Mouse (Mus musculus) heart, embryonic 12.5 days (tissue): ENCODE data around the gene Atp5h. TPM values are rescaled to one million over a fixed set of nuclear protein-coding genes. Genes with fewer than 3 reads are reported as not detected.

Experiments used
- ATAC-seq: fragments of 200-750 bp; cut with Nextera tagmentation; 2 replicates; pipeline ENCODE4 v1.8.0; 2017; ENCODE audit warnings: moderate TSS enrichment, moderate library complexity; ENCODE audit not compliant: insufficient number of reproducible peaks, low FRiP score
- H3K27ac ChIP-seq: fragments of 300-500 bp; sonication (generic); 2 replicates; pipeline ENCODE4 v1.5.1; 2016; ENCODE audit warnings: mild to moderate bottlenecking, moderate library complexity; ENCODE audit not compliant: poor library complexity, severe bottlenecking
- H3K27me3 ChIP-seq: fragments of 300-500 bp; sonication (generic); replicated peaks from 2 replicates; pipeline ENCODE4 v1.6.1; 2016; ENCODE audit warnings: mild to moderate bottlenecking, moderate library complexity
- H3K36me3 ChIP-seq: fragments of 300-500 bp; sonication (generic); 2 replicates; pipeline ENCODE4 v1.6.1; 2016; ENCODE audit warnings: mild to moderate bottlenecking, moderate library complexity
- H3K4me1 ChIP-seq: fragments of 300-500 bp; sonication (generic); replicated peaks from 2 replicates; pipeline ENCODE4 v1.6.1; 2016; ENCODE audit warnings: mild to moderate bottlenecking
- H3K4me2 ChIP-seq: fragments of 300-500 bp; sonication (generic); 2 replicates; pipeline ENCODE4 v1.6.1; 2016; ENCODE audit warnings: mild to moderate bottlenecking, moderate library complexity
- H3K4me3 ChIP-seq: fragments of 300-500 bp; sonication (generic); 2 replicates; pipeline ENCODE4 v1.5.1; 2016; ENCODE audit warnings: mild to moderate bottlenecking
- H3K9ac ChIP-seq: fragments of 300-500 bp; sonication (generic); 2 replicates; pipeline ENCODE4 v1.6.1; 2016; ENCODE audit warnings: mild to moderate bottlenecking, moderate library complexity
- H3K9me3 ChIP-seq: fragments of 300-500 bp; sonication (generic); replicated peaks from 2 replicates; pipeline ENCODE4 v1.6.1; 2016; ENCODE audit warnings: mild to moderate bottlenecking, moderate library complexity
- WGBS: fragments of 180-500 bp; shearing (Covaris S2); methylation state at CpG from one replicate; pipeline ENCODE4 v1.1.7; 2016; 5-methylcytosine and 5-hydroxymethylcytosine counted together
- polyA plus RNA-seq: library from polyadenylated mRNA; unstranded; fragments of >200 nt; fragmentation: Nextera tagmentation; extraction: Ambion mirVana; gene quantifications from 2 replicates; pipeline ENCODE4 v1.2.1, GENCODE M21; 2016

Gene Atp5h
- polyA plus RNA-seq, 1 experiment from 2014 or later = 1,627 TPM

DNA sequence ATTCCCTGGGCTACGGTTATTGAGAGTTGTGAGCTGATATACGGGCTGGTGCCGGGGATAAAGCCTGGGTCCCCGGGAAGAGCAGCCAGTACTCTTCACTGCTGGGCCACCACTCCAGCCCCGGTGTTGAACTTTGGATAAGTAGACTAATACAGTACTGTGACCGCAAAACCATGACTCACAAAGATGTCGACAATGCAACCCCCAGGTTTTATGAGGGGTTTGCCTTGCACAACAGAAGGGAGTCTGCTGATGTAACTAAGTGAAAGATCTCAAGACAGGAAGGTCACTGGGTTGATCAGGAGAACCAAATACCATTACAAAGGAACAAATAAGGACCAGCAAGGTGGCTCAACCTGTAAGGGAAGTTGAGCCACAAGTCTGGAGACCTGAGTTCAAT lies 43.0 kb downstream of the Atp5h start:
- Histone ChIP-seq H3K9ac (no peak overlapping the region), H3K4me1 (peaks cover 17% of the 10 kb centered on the region), H3K36me3 (no peaks in the 10 kb centered on the region), H3K4me3 (no peak overlapping the region), H3K4me2 (no peak overlapping the region), H3K9me3 (peaks cover 4% of the 10 kb centered on the region; the same call in 1 of the 2 replicates), H3K27me3 (peaks cover 42% of the 10 kb centered on the region), H3K27ac (no peak overlapping the region)
- ATAC-seq = no peak
- 61% methylated on average over 7 of the region's 7 CpGs for WGBS

DNA sequence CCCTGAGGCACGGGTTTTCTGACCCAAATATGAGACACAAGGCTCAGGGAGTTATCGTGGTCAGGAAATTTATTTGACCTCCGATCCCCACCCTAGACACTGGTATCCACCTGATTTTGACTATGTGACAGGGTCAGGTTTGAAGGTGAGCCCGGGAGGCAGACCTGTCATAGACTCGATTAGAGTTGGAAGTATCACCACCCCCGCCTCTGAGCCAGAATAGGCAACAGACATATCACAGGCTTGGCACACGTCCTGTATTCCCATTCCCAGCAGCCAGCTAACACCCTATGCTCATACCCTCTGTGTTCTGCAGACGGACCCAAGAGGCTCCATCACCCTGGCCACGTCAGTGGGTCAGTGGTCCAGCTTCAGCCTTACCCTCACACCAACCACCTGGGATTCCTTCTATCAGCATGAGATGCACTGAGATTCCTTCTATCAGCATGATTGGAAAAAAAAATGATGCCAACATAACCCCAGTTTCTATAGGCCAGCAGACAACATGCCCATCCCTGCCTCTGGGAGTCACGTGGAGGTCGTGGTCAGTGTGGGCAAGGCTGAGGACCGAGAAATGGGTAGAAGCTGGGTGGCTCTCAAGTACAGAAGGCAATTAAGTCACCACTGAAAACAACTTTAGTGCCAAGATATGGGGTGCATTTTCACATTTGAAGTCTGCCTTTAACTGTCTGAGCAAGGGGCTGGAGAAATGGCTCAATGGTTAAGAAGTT lies 44.9 kb downstream of the Atp5h start:
- H3K27ac ChIP-seq = no peak overlapping the region
- peaks cover 14% of the 10 kb centered on the region for H3K4me1 ChIP-seq
- H3K4me2 ChIP-seq = peak overlapping the region; percentile 76
- H3K9ac ChIP-seq = peak overlapping the region; percentile 67; the same call in 1 of the 2 replicates
- WGBS = 56% methylated on average over 12 of the region's 12 CpGs
- peaks cover 60% of the 10 kb centered on the region for H3K27me3 ChIP-seq
- peak overlapping the region; percentile 42 for H3K4me3 ChIP-seq
- H3K9me3 ChIP-seq = peaks cover 4% of the 10 kb centered on the region; the same call in 1 of the 2 replicates
- no peak for ATAC-seq
- H3K36me3 ChIP-seq = no peaks in the 10 kb centered on the region

DNA sequence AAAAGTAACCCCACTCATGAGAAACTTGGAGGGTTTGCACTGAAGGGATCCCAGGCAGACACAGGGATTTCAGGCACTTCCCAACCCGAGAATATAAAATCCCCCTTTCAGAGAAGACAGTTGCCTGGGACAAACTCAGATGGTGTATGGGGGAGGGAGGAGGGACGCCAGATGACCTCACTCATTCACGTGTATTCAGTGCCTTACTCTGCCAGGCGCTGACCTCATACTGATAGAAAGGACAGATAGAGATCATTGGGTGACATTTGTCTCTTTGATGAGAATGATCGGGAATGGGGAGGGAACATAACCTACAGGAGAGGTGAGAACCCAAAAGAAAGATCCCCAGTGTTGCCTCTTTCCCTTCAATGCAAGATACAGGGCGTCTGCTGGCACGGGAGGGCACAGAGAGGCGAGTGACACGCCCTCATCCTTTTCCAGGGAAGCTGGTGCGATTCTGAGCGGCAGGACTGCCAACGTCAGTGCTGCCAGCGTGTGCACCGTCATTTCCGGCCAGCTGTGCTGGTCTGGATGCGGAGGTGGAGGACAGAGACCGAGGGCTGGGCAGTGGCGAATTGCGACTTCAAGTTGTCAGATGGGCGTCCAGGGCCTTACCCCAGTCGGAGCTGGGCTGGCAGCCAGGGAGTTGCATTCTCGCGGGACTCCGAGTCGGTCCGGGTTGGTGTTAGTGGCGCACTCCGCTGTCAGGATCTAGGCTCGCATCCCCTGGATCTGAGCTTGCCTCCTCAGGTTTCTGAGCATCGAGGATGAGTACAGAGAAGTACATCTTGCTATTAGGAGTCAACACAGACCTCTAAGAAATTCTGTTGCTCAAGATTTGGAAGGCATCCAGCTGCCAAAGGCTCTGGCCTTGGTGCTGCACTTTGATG lies 45.7 kb downstream of the Atp5h start:
- peak overlapping the region; percentile 76 for H3K4me2 ChIP-seq
- H3K4me3 ChIP-seq = peak overlapping the region; percentile 42
- WGBS = 2% methylated on average over 30 of the region's 30 CpGs
- H3K4me1 ChIP-seq = peaks cover 14% of the 10 kb centered on the region
- H3K9ac ChIP-seq = peak overlapping the region; percentile 67
- no peaks in the 10 kb centered on the region for H3K36me3 ChIP-seq
- peaks cover 4% of the 10 kb centered on the region; the same call in 1 of the 2 replicates for H3K9me3 ChIP-seq
- no peak overlapping the region for H3K27ac ChIP-seq
- peak; percentile 55; the same call in 1 of the 2 replicates for ATAC-seq
- H3K27me3 ChIP-seq = peaks cover 66% of the 10 kb centered on the region

DNA sequence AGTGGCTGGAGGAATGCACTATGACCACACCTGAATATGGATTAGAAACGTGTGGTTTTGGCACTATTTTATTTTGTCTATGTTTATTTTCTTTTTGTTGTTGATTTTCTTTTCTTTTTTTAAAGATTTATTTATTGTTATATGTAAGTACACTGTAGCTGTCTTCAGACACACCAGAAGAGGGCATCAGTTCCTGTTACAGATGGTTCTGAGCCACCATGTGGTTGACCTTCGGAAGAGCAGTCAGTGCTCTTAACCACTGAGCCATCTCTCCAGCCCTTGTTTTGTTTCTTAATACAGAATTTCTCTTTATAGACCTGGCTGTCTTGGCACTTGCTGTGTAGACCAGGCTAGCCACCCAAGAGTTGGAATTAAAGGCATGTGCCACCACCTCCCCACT lies 47.0 kb downstream of the Atp5h start:
- ATAC-seq = no peak
- no peaks in the 10 kb centered on the region for H3K9me3 ChIP-seq
- H3K27me3 ChIP-seq = peaks cover 75% of the 10 kb centered on the region
- no peak overlapping the region for H3K4me2 ChIP-seq
- no peaks in the 10 kb centered on the region for H3K36me3 ChIP-seq
- no peak overlapping the region for H3K27ac ChIP-seq
- H3K4me1 ChIP-seq = peaks cover 14% of the 10 kb centered on the region
- H3K9ac ChIP-seq = no peak overlapping the region
- no peak overlapping the region for H3K4me3 ChIP-seq
- WGBS = 49% methylated on average over 2 of the region's 2 CpGs

DNA sequence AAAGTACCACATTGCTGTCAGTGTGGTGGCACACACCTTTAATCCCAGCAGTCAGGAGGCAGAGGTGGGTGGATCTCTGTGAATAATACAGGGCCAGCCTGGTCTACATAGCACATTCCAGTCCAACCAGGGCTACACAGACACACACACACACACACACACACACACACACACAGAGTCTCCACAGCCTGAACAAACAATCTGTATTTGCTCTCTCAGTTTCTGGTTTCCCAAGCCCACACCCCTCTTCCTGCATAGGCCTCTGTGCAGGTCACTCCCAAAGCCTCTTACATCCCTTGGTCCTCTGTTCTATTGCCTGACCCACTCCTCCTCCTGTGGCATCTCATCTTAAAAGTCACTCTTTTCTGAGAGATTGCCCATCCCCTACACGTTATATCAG lies 47.7 kb downstream of the Atp5h start:
- H3K36me3 ChIP-seq = no peaks in the 10 kb centered on the region
- H3K9ac ChIP-seq = no peak overlapping the region
- peaks cover 77% of the 10 kb centered on the region for H3K27me3 ChIP-seq
- H3K9me3 ChIP-seq = no peaks in the 10 kb centered on the region
- ATAC-seq = no peak
- H3K4me3 ChIP-seq = no peak overlapping the region
- H3K4me2 ChIP-seq = no peak overlapping the region
- 57% methylated on average over 1 of the region's 1 CpGs for WGBS
- H3K4me1 ChIP-seq = peaks cover 18% of the 10 kb centered on the region
- H3K27ac ChIP-seq = no peak overlapping the region

DNA sequence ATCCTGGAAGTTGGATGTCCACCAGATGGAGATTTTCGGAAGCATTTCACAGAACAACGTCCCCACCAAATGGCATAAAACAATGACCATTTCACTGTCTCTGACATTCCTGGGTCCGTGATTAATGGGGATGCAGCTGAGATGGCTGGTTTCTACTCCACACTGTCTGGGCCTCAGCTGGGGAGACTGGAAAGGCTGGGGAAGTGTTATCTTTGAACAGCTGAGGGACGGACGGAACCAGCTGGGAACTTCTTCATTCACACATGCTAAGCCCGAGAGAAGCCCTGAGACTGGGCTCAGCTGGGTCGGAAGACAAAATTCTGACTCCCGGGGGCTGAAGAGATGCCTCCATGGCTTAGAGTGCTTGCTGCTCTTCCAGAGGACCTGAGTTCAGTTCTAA lies 48.4 kb downstream of the Atp5h start:
- Histone ChIP-seq H3K27ac (no peak overlapping the region), H3K4me1 (peaks cover 24% of the 10 kb centered on the region), H3K27me3 (peaks cover 78% of the 10 kb centered on the region), H3K4me2 (no peak overlapping the region), H3K9me3 (no peaks in the 10 kb centered on the region), H3K9ac (no peak overlapping the region), H3K4me3 (no peak overlapping the region), H3K36me3 (no peaks in the 10 kb centered on the region)
- WGBS = 54% methylated on average over 8 of the region's 8 CpGs
- no peak for ATAC-seq

DNA sequence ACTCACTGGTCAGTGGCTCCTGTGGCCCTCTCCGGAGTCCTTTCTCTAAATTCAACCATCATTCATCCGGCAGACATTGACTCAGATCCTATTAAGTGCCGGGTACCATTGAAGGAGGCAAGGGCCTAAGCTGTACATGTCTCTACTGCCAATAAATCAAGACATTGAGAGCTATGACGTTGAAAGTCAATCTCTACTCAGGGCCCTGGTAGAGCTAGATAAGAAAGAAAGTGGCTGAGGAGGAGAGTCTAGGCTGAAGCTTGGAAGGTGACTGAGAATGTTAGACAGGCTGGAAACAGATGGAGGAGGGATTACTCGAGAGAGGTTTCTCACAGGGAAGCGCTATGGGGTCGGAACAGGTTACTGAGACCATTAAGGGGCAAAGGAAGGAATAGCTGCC lies 49.4 kb downstream of the Atp5h start:
- no peak for ATAC-seq
- Histone ChIP-seq H3K27me3 (peaks cover 78% of the 10 kb centered on the region), H3K27ac (no peak overlapping the region), H3K9ac (no peak overlapping the region), H3K36me3 (no peaks in the 10 kb centered on the region), H3K4me1 (peaks cover 34% of the 10 kb centered on the region), H3K9me3 (no peaks in the 10 kb centered on the region), H3K4me3 (no peak overlapping the region), H3K4me2 (no peak overlapping the region)
- 50% methylated on average over 7 of the region's 7 CpGs for WGBS

DNA sequence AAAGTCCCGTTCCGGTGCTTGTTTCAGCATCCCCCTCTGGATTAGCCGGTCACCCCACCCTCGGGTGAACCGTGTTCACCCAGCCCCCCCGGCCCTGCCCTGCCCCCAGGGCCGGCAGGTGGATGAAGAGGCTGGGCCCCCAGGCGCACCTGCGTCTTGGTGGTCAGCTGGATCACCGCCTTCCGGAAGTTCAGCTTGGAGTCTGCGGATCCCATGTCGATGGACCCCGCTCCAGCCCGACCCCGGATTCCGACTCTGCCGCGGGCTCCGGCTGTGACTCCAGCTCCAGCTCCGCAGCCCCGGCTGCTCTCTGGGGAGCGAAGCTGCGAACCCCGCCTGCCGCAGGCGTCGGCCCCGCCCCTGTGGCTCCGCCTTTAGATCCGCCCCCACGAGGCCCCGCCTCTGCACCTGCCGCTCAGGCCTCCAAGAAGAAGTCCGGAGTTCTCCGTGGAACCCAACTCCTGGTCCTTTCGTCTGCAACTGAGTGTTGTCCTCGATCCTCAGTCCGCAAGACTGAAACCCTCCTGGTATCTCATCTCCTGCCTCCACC lies 52.3 kb downstream of the Atp5h start, which contains the start of gene Hid1:
Gene Hid1, minus strand, starts transcription at position 362 of the 550 bp plus-strand sequence.
- ATAC-seq = peak; percentile 78
- H3K4me1 ChIP-seq = peaks cover 24% of the 10 kb centered on the region
- H3K9me3 ChIP-seq = no peaks in the 10 kb centered on the region
- peak within 1 kb of the TSS; percentile 95 for H3K4me2 ChIP-seq
- H3K9ac ChIP-seq = peak within 1 kb of the TSS; percentile 70
- no peaks in the 10 kb centered on the region for H3K36me3 ChIP-seq
- under 1% methylated on average over 39 of the region's 39 CpGs for WGBS
- peaks cover 76% of the 10 kb centered on the region for H3K27me3 ChIP-seq
- no peak within 1 kb of the TSS for H3K27ac ChIP-seq
- peak within 1 kb of the TSS; percentile 60 for H3K4me3 ChIP-seq

DNA sequence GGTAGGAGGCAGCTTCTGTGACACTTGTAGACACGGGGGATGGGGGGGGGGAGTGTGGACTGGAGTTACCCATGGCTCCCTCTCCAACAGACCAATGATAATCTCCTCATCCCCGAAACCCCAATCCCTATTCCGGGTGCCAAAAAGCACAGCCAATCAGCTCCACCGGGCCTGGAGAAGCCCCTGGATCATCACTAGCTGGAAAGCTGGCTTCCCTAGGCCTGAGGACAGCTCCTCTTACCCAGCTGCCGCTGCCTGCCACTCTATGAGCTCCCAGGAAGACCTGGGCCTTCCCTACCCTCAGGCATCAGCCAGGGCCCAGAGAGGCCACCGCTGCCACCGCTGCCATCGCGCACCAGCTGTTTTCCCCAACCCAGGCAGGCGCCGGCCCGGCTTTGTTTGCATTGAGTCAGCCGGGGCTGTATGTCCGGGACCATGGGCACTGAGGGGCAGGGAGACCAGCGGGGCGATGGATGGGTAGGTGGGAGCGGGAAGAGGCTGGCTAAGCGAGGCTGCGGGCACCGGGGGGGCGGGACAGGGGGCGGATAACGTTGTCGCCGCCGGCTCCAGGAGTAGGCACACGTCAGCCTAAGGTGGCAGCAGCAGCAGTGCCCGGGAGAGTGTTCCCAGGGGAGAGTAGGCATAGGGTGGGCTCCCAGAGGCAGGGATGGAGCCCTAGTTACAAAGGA lies 52.9 kb downstream of the Atp5h start:
- H3K9me3 ChIP-seq = no peaks in the 10 kb centered on the region
- peak overlapping the region; percentile 60 for H3K4me3 ChIP-seq
- H3K27ac ChIP-seq = no peak overlapping the region
- peak; percentile 13; the same call in 1 of the 2 replicates for ATAC-seq
- peak overlapping the region; percentile 95 for H3K4me2 ChIP-seq
- peak overlapping the region; percentile 70 for H3K9ac ChIP-seq
- no peaks in the 10 kb centered on the region for H3K36me3 ChIP-seq
- peaks cover 73% of the 10 kb centered on the region for H3K27me3 ChIP-seq
- 4% methylated on average over 28 of the region's 28 CpGs for WGBS
- peaks cover 24% of the 10 kb centered on the region for H3K4me1 ChIP-seq

DNA sequence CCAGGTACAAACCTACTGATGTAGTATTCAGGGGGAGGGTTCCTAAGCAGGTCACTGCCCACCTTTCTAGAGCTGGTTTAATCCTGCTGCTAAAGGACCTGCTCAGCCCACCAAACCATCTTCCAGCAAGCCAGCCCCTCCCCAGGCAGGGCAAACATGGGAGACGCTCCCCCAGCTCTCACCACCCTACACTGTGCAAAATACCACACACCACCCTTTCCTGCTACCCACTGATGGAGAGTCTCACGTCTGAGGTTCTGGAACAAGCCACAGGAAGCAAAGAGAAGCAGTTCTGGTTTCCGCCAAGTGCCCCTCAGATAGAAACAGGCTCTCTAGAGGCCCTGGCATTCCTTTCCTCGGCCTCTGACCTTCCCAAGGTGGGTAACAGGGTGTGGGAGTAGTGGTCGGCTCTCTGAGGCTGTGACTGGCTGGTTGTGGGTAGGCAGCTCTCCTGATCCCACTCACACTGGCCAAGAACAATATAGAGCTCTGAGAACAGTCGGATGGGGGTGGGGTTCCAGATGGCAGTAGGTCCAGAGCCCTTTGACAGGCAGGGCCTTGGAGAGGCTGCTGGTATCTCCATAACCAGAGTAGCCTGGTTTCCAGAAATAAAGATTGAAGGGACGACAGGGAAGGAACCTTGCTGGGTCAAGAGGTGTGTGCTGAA lies 53.6 kb downstream of the Atp5h start:
- 20% methylated on average over 7 of the region's 7 CpGs for WGBS
- Histone ChIP-seq H3K4me2 (peak overlapping the region; percentile 95), H3K4me3 (peak overlapping the region; percentile 60; the same call in 1 of the 2 replicates), H3K4me1 (peaks cover 24% of the 10 kb centered on the region), H3K9ac (no peak overlapping the region), H3K9me3 (no peaks in the 10 kb centered on the region), H3K27ac (no peak overlapping the region), H3K36me3 (no peaks in the 10 kb centered on the region), H3K27me3 (peaks cover 71% of the 10 kb centered on the region)
- ATAC-seq = peak; percentile 30
